Mouse (Mus musculus): Measurements from ENCODE around the gene Tspan5.

Tspan5 gene

DNA sequence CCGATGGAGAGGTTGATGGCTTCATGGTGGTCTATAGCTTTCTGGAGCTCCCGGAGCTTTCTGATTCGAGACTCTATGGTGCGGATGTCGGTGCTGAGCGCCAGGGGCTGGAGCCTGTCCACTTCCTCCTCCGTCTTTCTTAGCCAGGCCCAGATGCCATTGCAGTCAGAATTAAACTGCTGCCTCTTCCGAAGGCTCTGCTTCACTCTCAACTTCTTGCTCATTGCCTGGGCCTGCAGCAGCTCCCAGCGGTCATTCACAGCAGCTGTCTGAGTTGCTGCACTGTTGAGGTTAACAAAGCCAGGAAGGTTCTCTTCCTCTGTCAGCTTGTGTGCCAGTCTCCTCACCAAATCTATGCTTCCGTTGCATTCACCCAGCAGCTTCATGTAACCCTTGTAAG, 195.2 kb downstream of the Tspan5 start:
- DNase-seq (ENCODE audit: low spot score) = no peak

DNA sequence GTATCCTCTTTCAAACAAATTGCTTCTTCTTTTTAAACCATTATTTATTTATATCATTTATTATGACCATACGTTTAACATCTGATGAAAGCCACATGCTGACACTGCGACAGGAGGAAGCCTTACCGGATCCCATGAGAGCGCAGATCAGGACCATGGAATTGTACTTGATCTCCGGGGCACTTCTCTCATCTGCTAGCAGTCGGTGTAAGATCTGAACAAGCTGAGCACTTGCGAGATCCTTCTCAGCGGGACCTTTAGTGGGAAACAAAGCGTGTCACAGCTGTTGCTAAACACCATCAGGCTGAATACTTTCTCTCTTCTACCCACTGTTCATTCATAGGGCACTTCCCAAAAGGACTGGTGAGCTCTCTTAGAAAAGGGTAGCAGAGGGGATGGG, 199.6 kb downstream of the Tspan5 start:
- DNase-seq (ENCODE audit: low spot score) = no peak

DNA sequence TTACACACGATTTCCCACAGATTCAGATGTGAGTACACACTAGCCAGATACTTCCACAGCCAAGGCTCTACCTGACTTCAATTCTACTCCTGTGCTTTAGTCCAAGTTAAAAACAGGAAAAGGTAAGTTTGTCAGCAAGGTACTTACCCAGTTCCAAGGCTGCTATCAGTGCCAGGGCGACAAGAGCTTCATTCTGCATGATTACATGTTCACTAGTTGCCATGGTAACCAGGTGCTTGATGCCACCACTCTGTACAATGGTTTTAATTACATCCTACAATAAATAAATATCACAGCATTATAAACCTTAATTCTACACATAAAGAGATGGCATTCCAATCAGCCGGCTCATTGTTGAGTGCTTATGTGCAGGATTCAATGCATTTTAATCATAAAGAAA, 203.5 kb downstream of the Tspan5 start:
- no peak for DNase-seq (ENCODE audit: low spot score)

DNA sequence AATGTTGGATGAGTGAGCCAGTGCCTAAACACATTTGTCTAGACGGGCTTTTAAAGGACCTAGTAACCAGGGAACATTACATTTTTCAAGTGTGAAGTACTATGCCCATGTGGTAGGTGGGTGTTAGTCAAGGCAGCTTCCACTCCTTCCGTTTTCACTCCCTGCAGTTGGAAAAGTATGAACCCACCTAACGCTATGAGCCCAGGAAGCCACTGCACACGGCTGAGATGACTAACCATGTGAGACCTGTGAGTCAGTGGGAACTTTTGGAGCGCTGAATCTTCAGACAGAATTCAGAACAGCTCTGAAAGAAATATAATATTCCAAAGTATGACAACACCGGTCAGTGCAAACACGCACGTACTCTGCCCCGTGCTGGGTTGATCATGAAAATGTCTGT, 207.1 kb downstream of the Tspan5 start:
- DNase-seq (ENCODE audit: low spot score) = no peak

DNA sequence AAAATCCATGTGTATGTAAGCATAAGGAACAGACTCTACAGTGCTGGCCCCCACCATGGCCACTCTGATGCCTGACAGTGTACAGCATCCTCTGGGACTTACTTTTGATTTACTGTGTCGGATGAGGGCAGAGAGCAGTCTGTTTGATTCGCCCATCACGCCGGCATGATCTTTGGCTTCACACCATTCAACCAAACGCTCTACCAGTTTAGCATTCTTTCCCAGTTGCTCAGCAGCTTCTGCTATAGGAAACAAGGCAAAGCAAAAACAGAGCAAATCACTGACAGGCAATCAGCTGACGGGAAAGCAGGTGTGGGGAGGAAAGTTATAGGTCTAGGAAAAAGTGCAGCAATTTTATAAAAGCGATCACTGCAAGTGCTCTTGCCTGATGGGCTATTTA, 213.2 kb downstream of the Tspan5 start:
- DNase-seq (ENCODE audit: low spot score) = no peak
